Comparison of ENCODE assay signal across 15 mouse cellular contexts in genomic region chr11:20013366-20013765, GRCm38 (mm10).
A peak's percentile ranks its signal among the peaks of the same experiment; 100 is the strongest.
DNase-seq lines count a peak whose midpoint lies in the region.
"Had no signal": no experiment of that assay in that cellular context is flagged by ENCODE, and none has a peak within 500 bp of the region (broad histone marks: within the 10 kb centered on the region; RNA-seq: fewer than 3 reads in every experiment).

No protein-coding gene starts in this region.

- peak; percentile 78 for DNase-seq in heart, adult 11 months
- DNase-seq in heart, adult 8-10 months (ENCODE audit: low spot score) = no peak
- DNase-seq in kidney, adult 8-10 months = peak; percentile 26 to 32
- no peak for DNase-seq in kidney, postnatal 4 days
- peak; percentile 39 to 41 for DNase-seq in kidney, postnatal 36 days
- no peak for DNase-seq in kidney, adult 18-20 months
- DNase-seq: adrenal gland, adult 8-10 months; adrenal gland, postnatal 14 days; adrenal gland, postnatal 36 days; B cell, adult 2 months; cerebellum, adult 11-12 months; cerebellum, adult 2 months; cerebellum, adult 9-10 months; cerebellum, postnatal 10 days; cerebellum, postnatal 25 days had no signal

Comparison
In these comparisons a context has a peak if more than half of its experiments do, and no peak if none do; other contexts are left out.
1. DNase-seq: peak in heart, adult 11 months (single experiment), kidney, adult 8-10 months (2 of 2) and kidney, postnatal 36 days (2 of 2); none in heart, adult 8-10 months (single experiment), kidney, postnatal 4 days (0 of 2) and kidney, adult 18-20 months (single experiment).